19 mouse cellular contexts compared by ENCODE assay signal in genomic region chr3:110087189-110087588, GRCm38 (mm10). TPM values are rescaled to one million over a fixed set of nuclear protein-coding genes. Genes with fewer than 3 reads are reported as not detected.
"Had no signal": no experiment of that assay in that cellular context is flagged by ENCODE, and none has a peak within 500 bp of the region (broad histone marks: within the 10 kb centered on the region; RNA-seq: fewer than 3 reads in every experiment).

No protein-coding gene starts in this region.

- H3K4me1 ChIP-seq: liver, embryonic 13.5 days; liver, embryonic 15.5 days; lung, embryonic 15.5 days; megakaryocyte, embryonic 14.5 days; stomach, embryonic 15.5 days had no signal

- DNase-seq: liver, embryonic 13.5 days; liver, postnatal 0 days; lung, adult 2 months; lung, postnatal 14 days; lung, postnatal 36 days; right cerebral cortex, postnatal 14 days; thymus, adult 2 months; thymus, postnatal 25 days; thymus, postnatal 4 days had no signal

- ATAC-seq: liver, postnatal 0 days; lung, postnatal 0 days had no signal

- H3K4me2 ChIP-seq: liver, embryonic 11.5 days; liver, embryonic 13.5 days; liver, embryonic 15.5 days; lung, embryonic 15.5 days; midbrain, embryonic 13.5 days; neural tube, embryonic 13.5 days; stomach, embryonic 15.5 days had no signal

- H3K4me3 ChIP-seq: liver, embryonic 13.5 days; liver, embryonic 15.5 days; lung, embryonic 15.5 days; megakaryocyte, embryonic 14.5 days; midbrain, embryonic 13.5 days; neural tube, embryonic 13.5 days; stomach, embryonic 15.5 days had no signal

- H3K36me3 ChIP-seq: liver, embryonic 13.5 days; liver, embryonic 15.5 days; lung, embryonic 15.5 days; midbrain, embryonic 13.5 days; neural tube, embryonic 13.5 days; stomach, embryonic 15.5 days had no signal

- H3K9ac ChIP-seq: liver, embryonic 13.5 days; liver, embryonic 15.5 days; liver, postnatal 0 days; lung, embryonic 15.5 days; midbrain, embryonic 13.5 days; neural tube, embryonic 13.5 days; stomach, embryonic 15.5 days had no signal

- H3K27me3 ChIP-seq: liver, embryonic 13.5 days; liver, embryonic 15.5 days; lung, embryonic 15.5 days; megakaryocyte, embryonic 14.5 days; midbrain, embryonic 13.5 days; neural tube, embryonic 13.5 days; stomach, embryonic 15.5 days had no signal

- H3K9me3 ChIP-seq: liver, embryonic 13.5 days; liver, embryonic 15.5 days; lung, embryonic 15.5 days; midbrain, embryonic 13.5 days; stomach, embryonic 15.5 days had no signal

- H3K27ac ChIP-seq: liver, embryonic 13.5 days; liver, embryonic 15.5 days; lung, embryonic 15.5 days; macrophage; midbrain, embryonic 13.5 days; neural tube, embryonic 13.5 days; stomach, embryonic 15.5 days; stomach, postnatal 0 days had no signal

RNA-seq across cellular contexts. Expression of gene Ntng1, which starts 56.6 kb away (rescaled TPM):
- polyA plus RNA-seq: liver, postnatal 0 days; macrophage had no signal
